In the genomic region with DNA sequence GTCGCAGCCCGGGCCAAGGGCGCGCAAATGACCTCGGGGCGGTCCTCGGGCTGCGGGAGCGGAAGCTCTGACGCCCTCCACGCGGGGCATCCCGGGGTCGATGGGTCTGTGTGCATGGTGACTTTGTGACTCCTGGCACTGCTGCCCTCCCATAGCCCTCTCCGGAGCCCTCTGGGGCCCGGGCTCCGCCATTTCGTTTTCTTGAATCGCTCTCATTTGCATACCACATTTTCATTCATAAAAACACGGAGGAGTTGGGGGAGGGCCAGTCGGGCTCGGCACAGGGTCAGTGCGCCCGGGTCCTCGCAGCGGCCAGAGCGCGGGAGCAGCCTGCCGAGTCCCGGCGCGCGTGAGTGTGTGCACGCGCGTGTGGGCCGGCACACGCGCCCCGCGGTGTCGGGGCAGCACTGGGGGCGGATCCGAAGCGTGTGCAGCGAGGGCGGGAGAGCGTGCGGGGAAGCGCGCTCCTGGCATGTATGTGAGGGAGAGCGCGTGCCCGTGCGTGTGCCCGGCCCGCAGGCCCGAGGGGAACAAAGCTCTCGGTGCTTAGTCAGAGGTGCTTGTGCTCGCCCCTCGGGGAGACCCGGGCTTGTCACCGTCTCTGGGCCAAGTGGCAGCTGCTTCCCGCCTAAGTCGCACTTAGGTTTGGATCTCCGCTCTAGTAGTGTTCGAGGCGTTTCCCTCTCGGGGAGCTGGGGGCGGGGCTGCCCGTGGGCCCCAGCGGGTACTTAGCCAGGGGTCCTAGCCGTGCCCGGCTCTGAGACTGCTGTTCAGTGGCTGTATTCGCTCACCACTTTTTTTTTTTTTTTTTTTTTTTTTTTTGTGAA, we compare ENCODE assay signal across 8 mouse cellular contexts. TPM values are rescaled to one million over a fixed set of nuclear protein-coding genes. Genes with fewer than 3 reads are reported as not detected.
DNase-seq lines count a peak whose midpoint lies in the region; ATAC-seq and TF ChIP-seq lines count a peak whose summit lies in the region.

No protein-coding gene starts in this region.

- DNase-seq in A20 (ENCODE audit: low read depth, low spot score) = peak; percentile 93
- peak; percentile 27 to 57 for DNase-seq in adrenal gland, postnatal 4 days (ENCODE audit: low spot score in 2 of 2)
- peak; percentile 71 for DNase-seq in heart, adult 8-10 months (ENCODE audit: low spot score)
- peak; percentile 86 for DNase-seq in kidney, adult 9 months
- DNase-seq in liver, adult 2 months (ENCODE audit: extremely low read depth, low read depth, low spot score) = peak; percentile 60
- DNase-seq in spleen, postnatal 36 days (ENCODE audit: low spot score in 2 of 2) = peak; percentile 59 to 68

- peaks cover 27% of the 10 kb centered on the region for H3K4me1 ChIP-seq in embryonic facial prominence, embryonic 13.5 days
- peaks cover 10% of the 10 kb centered on the region for H3K4me1 ChIP-seq in liver, adult 2 months (ENCODE audit: control insufficient read depth, insufficient read depth, low read length)

- no peak for TF ChIP-seq CTCF in liver, adult 2 months (IDR thresholded peaks at IDR 0.05; ENCODE audit: low read depth, low read length)

- peak overlapping the region; percentile 94 for H3K9ac ChIP-seq in embryonic facial prominence, embryonic 13.5 days
- H3K9ac ChIP-seq in liver, adult 2 months (ENCODE audit: low read depth, low read length) = peak overlapping the region; percentile 88

- TF ChIP-seq POLR2A in liver, adult 2 months (IDR thresholded peaks at IDR 0.05; ENCODE audit: extremely low read depth, insufficient read depth, low read length) = no peak

- H3K27ac ChIP-seq in embryonic facial prominence, embryonic 13.5 days = peak overlapping the region; percentile 96
- peak overlapping the region; percentile 85 for H3K27ac ChIP-seq in liver, adult 2 months (replicated peaks; ENCODE audit: insufficient read depth, low read depth, low read length)

- under 1% methylated on average over 75 of the region's 75 CpGs for whole genome bisulfite sequencing in embryonic facial prominence, embryonic 13.5 days
- under 1% methylated on average over 75 of the region's 75 CpGs for WGBS in liver, adult 2 months

- no peaks in the 10 kb centered on the region for H3K9me3 ChIP-seq in embryonic facial prominence, embryonic 13.5 days

- H3K36me3 ChIP-seq in embryonic facial prominence, embryonic 13.5 days = no peaks in the 10 kb centered on the region
- H3K36me3 ChIP-seq in liver, adult 2 months (ENCODE audit: control insufficient read depth, insufficient read depth, low read length) = no peaks in the 10 kb centered on the region

- ATAC-seq in embryonic facial prominence, embryonic 13.5 days (ENCODE audit: insufficient number of reproducible peaks, insufficient read depth, low FRiP score, low TSS enrichment, low read depth) = peak; percentile 50; the same call in 1 of the 2 replicates
- peak; percentile 16 for ATAC-seq in monocyte, adult 5-6 weeks (replicated peaks; ENCODE audit: insufficient number of reproducible peaks, low FRiP score, low TSS enrichment, poor library complexity, severe bottlenecking)

- peaks cover 15% of the 10 kb centered on the region; the same call in 1 of the 2 replicates for H3K79me2 ChIP-seq in liver, adult 2 months (ENCODE audit: control insufficient read depth, insufficient read depth, low read length)

- peak overlapping the region; percentile 92 for H3K4me3 ChIP-seq in embryonic facial prominence, embryonic 13.5 days
- peak overlapping the region; percentile 96 for H3K4me3 ChIP-seq in liver, adult 2 months (ENCODE audit: insufficient read depth, low read depth, low read length)

- H3K4me2 ChIP-seq in embryonic facial prominence, embryonic 13.5 days = peak overlapping the region; percentile 77

- H3K27me3 ChIP-seq in embryonic facial prominence, embryonic 13.5 days = no peaks in the 10 kb centered on the region
- no peaks in the 10 kb centered on the region for H3K27me3 ChIP-seq in liver, adult 2 months (ENCODE audit: control insufficient read depth, insufficient read depth, low read length)

RNA-seq across cellular contexts. Expression of a gene that starts 1.2 kb away (rescaled TPM):
- total RNA-seq in adrenal gland, postnatal 4 days (2021) = 10 to 100 TPM; 49.2 to 50.9 TPM
- 10.2 and 10.5 TPM in 2 replicates for polyA plus RNA-seq in embryonic facial prominence, embryonic 13.5 days (2015; fragmentation: Nextera tagmentation; extraction: Ambion mirVana)
- total RNA-seq in heart, adult 8-10 months (2022) = 10 to 100 TPM; 17.0 to 20.7 (median 20.0) TPM
- total RNA-seq in liver, adult 2 months (2014; rRNA removed) = 3.1 and 3.8 TPM in 2 replicates
- 4.8 and 5.2 TPM in 2 replicates for polyA plus RNA-seq in liver, adult 2 months (2012; rRNA removed)
- 4.4 to 10.0 TPM (median 6.4 TPM) in 3 replicates for total RNA-seq in monocyte, adult 5-6 weeks (2017)

Comparison
In these comparisons a context has a peak if more than half of its experiments do, and no peak if none do; other contexts are left out.
1. Peak in every context shown above with its lines: DNase-seq, ATAC-seq, H3K4me3 ChIP-seq and H3K27ac ChIP-seq.
2. DNase-seq: peak in every context shown above with its lines; median percentile 93 in A20; 86 in kidney, adult 9 months; 71 in heart, adult 8-10 months; 64 in spleen, postnatal 36 days; 60 in liver, adult 2 months; 42 in adrenal gland, postnatal 4 days.